Mouse (Mus musculus): ENCODE data around the gene Ogfod1.

DNA sequence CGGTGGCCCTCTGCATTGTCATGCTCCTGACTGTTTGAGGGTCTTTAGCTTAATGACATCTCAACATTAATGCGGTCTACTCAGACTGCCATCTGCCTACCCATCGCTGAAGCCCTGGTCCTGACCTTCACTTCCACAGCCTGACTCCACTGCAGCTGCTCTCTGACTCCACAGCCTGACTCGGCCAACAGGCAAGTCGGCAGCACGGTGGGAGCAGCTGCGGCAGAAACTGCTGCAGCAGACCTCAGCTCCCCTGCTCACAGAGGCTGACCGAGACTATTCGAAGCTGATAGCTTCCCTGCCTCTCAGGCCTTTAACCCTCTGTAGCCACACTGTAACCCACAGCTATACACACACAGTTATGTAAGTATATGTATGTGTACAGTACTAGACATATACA is 51.0 kb downstream of the Ogfod1 start:
- TF ChIP-seq CTCF (IDR thresholded peaks at IDR 0.05; ENCODE audit: low read depth), result no peak
- no peak for TF ChIP-seq EP300 (optimal IDR thresholded peaks at IDR 0.05)

All from stomach, postnatal 0 days (tissue).